Mouse (Mus musculus) ES-CJ7 (cell line): Measurements from ENCODE around the gene Pygo2.

Experiments
- DNase-seq: peaks from one replicate; pipeline ENCODE4 v3.0.0; 2011; ENCODE audit warnings: low read depth, low spot score

Pygo2 gene

DNA sequence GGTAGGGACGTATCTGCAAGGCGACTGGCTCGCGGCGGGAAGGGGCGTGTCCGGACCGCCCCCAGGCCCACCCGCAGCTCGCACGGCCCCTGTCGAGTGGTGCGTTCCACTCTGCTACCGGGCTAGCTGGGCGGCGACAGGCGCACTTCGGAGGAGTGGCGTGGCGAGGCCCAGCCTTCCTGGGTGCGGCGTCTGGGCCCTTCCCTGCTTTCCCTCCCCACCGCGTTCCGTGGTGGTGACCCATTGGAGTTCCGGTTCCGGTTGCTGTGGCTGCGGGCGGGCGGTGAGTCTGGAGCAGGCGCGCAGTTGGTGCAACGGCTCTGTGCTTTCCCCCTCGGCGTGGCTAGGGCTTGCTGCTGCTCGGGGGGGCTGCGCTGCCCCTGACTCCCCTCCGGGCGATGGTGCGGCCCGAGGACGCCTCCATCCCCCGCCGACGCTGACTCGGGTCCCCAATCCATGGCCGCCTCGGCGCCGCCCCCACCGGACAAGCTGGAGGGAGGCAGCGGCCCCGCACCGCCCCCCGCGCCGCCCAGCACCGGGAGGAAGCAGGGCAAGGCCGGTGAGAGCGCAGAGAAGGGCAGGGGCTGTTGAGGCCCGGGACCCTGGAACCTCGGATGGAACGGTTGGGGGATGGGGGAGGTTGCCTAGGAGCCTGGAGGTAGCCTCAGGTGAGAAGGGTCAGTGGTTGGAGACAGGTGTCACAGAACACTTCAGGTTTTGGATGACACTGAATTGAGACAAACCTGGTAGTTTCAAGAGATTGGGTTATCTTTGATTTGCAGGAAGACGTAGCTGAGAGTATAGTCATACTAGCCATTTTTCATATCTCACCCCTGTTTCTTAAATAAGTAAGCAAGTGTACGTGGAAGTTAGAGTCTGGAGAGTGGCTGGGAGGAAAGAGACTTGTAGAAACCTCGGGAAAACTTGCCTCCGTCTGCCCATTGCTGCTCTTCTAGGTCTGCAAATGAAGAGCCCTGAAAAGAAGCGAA is at the start of gene Pygo2:
Gene Pygo2, plus strand, starts transcription at position 44 of the 989 bp plus-strand sequence.
- peak; percentile 97 for DNase-seq

DNA sequence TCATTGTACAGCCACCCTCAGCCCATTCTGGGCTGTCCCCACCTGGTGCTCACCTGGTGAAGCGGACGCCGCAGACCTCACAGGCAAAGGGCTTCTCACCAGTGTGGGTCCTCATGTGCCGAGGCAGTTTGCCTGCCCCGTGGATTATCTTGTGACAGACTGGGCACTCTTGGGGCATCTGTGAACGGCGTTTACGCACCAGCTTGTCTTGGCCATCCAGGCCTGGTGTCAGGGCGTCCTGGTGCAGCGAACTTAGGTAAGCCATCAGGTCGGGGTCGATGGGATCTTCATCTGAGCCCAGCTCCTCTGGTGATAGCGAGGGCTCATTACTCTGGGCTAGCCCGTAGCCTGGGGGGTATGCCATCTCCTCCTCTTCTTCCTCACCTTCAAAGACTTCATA is 49.7 kb upstream of the Pygo2 start:
- no peak for DNase-seq

DNA sequence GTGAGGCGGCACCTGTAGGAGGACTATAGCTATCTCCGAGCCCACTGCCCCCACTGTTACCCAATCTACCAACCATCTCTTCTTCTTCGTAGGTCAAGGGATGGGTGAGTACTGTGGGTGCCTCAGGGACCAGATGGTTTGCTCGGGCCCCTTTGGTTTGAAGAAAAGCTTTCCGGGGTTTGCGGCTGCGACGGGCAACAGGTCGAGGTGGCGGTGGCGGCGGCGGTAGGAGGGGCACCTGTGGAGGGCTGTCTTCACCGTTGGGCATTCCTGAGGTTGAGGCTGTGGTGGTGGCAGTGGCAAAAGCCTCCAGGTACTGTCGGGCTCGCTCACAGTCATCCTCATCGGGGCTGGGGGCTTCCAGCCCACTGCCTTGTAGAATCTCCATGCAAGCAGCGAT is 49.3 kb upstream of the Pygo2 start:
- DNase-seq = no peak

DNA sequence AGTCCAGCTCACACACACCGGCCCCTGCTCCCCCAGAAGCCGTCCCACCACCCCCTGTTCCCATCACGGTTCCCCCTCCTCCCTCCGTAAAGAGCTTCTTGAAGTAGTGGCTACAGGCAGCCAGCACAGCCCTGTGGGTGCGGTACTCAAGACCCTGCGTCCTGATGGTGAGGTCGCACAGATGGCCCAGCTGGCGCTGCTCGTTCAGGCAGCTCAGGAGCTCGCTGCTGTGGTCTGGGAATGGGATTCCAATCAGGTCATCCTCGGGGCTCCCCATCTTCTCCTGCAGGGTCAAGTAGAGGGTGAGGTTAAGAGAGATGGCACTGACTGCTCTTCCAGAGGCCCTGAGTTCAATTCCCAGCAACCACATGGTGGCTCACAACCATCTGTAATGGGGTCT is 48.8 kb upstream of the Pygo2 start:
- DNase-seq = no peak

DNA sequence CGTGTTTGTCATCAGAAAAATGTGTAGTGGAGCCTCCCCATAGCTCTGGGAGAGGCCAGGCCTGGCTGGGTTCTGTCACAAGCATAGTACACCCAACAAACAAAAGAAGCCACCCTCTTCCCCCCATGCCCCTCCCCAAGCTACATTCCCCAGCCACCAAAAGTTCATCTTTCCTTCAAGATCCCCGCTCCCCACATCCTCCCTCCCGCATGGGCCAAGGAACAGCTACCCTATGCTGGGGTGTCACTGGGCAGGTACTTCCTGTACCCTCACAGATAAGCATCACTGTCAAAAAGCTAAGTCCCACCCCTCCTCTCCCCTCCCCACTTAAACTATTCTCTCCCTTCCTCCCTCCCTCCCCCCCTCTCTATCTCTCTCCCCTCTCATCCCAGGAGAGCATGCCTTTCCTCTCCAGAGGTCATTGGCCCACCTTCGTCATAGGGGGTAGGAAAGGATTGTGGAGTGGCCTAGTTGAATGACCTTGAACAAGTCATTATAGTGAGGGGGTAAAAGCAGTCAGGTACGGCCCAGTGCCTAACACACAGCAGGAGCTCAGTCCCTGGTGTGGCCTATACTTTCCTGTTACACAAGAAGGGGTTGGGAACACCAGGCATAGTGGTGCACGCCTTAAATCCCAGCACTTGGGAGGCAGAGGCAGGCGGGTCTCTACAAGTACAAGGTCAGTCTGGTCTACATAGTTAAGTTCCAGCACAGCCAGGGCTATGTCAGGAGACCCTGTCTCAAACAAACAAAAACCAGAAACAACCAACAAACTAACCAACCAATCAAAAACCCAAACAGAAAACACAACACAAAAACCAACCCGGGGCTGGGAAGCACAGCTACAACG is 47.8 kb upstream of the Pygo2 start:
- DNase-seq = peak; percentile 97

DNA sequence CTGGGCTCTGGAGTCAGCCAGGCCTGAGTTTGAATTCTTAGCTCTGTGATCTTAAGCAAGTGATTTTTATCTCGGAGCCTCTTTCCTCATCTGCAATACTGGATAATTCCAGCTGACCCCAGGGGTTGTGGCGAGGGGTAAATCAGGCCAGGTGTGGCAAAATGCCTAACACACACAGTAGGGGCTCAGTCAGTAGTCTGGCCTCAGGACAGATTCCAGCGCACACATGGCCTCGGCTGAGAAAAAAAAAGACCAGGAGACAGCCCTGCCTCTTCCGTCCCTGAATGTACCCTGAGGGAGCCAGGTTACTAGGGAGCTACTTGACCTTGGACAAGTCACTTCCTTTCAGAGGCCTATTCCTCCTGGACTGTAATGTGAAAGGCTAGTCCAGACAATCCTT is 47.1 kb upstream of the Pygo2 start:
- peak; percentile 89 for DNase-seq

DNA sequence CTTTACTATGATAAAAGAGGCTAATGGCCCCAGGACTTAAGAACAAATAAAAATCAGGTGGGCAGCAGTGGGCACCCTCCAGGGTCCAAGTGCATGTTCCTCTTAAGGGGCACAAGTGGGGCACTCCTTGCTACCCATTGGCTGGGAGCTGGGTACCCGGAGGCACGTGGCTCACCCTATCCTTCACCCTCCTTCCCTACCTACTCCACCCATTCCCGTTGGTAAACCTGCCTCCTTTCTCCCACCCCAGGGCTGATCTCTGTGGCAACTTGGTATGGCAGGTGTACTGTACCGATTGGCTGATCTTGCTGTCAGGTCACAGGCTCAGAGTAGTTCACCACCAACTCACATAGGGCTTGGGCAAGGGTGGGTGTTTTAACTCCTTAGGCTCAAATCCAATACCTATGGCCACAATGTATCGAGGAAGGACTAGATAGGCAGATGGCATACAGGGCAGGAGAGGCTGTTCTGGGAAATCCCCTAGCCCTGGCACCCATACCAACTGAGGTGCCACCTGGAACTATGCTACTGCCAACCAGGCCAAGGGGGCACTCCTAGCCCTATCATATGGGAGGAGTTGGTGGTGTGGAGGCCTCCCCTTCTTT is 46.3 kb upstream of the Pygo2 start:
- no peak for DNase-seq

DNA sequence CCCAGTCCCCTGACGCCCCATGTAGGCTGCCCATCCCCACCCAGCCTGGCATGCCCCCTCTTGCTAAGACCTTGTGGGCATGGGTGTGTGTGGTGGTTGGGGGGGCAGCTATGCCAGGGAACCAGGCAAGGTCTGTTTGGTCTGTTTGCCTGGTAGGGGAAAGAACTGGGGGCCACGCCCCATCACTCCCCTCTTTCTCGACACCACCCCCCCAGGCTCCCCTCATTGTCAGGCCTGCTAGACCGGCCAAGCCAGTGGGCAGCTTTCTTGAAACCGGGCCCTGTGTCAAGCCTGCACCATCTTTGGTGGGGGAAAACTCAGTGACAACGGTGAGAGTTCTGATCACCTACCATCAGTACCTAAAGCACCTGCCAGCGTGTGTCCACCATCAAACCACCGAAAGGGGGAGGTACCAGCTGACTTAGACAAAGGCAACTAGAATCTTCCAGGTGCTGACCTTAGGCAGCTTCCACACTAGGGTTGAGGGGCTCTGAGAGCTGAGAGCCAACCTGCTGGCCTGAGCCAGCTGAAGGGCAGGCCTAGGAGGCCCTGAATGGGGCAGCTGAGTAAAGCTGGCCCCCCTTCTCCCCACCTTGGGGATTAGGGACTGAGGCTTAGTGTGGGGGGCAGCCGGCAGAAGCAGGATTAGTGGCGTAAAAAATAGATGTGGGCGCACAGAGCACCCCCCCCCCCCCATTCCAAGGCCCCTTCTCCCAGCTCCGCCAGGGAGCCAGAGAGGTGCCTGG is 45.5 kb upstream of the Pygo2 start:
- DNase-seq = no peak

DNA sequence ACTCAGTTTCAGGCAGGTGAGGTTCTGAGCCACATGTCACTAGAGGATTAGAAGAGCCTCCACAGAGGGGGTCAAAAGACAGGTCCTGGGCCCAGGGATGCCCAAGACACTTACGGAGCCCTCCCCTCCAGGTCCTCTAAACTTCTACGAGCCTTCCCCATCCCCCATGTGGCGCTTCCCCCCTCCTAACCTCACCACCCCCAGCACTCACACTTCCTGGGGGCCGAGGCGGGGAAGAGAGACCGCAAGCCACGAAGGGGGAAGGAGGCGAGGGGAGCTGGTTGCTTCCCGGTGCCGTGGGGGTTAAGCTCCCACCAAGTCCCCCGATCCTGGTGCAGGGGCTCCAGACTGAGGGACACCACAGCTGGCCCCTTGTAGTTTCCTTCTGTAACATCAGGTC is 44.6 kb upstream of the Pygo2 start:
- no peak for DNase-seq

DNA sequence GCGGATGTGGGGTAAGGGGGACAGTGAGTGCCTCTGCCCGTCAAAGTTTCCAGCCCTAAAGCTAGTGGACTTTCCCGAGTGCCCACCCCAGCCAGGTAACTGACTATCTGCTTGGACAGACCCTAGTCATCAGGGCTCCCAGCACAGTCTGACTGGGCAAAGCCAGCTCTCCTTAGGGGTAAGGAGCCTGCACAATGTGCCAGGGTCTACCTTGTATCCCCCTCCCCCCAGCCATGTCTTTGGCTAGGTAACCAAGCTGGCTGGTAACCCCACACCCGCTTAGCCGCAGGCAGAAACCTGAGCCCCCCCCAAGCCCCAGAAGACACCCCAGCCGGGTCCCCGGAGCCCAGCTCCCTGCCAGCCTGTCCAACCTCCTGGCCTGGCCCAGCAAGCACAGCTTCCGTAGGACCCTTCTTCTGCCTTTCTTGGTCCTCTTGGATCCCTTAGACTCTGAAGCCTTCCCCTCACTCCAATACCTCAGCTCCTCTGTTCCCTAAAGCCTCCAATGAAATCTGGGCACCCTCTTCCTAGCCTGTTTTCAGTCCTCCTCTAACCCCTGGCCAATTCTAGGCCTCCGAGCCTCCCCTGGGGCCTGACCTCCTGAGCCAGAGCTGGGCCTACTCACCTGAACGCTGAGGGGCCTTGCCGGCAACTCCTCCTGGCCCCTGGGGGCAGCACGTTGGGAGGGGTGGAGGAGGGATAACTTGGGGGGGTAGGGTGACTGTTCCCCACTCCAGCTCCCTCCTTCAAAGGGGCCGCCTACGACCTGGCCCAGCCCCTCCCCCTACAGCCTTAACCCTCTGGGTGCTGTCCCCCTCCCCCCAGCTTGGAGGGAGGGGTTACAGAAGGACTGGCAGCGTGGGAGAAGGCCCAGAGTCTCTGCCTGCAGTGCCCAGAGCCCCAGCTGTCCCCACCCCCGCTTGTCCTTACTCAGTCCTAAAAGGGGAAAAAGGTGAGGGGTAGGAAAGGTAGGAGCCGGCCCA is 43.3 kb upstream of the Pygo2 start:
- DNase-seq = no peak

DNA sequence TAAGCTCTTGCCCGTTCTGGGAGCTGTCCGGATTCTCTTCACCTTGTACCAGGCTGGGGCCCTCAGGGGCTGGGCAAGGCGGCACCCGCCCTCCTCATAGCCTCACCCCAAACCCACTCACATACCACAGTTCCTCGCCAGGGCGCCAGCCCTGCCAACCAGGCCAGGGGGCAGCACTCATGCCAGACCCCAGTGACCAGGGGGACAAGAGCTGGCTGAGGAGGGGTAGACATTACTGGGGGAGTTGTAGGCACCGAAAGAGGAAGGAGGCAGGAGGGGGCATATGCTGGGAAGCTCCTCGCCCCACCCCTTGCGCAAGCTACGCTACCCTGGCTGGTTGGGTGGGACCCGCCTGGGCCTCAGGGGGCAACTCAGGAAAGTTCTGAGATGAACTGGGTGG is 42.4 kb upstream of the Pygo2 start:
- DNase-seq = no peak

DNA sequence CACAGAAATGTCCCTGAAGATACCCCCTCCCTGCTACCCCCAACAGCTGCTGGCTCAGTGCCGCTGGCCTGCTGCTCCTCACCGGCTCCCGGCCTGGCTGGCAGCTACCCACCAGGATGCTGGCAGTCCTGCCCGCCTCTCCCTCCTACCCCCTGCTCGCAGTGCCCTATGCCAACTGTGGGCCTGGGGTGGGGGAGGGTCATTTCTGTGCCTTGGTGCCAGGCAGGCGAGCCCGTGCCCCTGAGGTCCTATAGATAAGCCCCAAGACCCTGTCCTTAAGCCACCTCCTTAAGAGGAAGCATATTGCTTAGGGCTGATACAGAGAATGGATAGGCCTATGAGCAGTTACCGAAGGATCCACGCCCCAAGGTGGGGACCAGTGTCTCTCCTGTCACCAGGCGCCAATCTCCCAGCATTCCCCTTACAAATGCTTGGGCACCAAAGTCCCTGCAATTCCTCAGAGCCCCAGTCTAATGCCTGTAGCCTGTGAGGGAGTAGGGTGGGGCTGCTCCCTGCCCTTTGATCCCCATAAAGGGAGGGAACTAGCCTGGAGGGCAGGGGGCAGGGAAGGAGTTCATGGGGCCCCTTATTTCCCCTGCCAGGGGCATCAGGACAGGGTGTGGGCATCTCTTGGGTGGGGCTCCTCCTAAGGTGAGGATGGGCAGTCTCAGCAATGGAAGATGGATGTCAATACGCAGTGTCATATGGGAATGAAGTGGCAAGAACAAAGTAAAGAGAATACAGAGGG is 41.7 kb upstream of the Pygo2 start:
- DNase-seq = no peak

DNA sequence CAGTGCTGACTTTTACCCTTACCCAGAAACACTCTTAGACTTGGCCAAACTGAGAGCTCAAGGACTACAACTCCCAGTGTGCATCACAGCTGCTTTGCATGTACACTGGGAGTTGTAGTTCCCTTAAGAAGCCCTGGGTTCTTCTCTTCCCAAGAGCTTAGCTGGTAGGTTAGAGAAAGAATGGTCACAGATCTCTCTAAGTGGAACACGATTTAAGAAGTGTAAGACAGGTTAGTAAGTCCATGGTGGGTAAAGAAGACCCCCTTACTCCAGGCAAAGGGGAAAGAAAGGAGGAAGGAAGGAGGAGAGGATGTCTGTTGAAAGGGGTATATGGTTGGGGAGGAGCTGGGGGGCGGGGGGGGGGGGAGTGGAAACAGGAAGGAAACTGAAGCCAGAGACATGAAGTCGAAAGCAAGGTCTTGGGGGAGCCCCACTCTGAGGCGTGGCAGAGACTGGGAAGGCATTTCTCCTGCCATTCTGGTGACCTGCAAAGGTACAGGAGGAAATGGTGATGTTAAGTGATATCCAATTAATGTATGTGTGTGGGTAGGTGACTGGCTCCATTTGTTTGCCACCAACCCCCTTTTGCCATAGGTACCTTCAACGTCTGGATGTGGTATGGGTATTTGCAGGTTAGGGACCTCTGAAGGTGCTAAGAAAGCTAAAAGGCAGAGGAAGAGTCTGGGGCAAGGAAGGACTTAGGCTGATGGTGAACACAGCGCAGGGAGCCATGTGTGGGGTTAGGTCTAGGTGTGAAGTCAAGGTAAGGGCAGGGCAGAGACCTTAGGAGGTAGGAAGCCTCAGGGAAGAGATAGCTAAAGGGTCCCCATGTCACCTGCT is 40.9 kb upstream of the Pygo2 start:
- DNase-seq = peak; percentile 79

DNA sequence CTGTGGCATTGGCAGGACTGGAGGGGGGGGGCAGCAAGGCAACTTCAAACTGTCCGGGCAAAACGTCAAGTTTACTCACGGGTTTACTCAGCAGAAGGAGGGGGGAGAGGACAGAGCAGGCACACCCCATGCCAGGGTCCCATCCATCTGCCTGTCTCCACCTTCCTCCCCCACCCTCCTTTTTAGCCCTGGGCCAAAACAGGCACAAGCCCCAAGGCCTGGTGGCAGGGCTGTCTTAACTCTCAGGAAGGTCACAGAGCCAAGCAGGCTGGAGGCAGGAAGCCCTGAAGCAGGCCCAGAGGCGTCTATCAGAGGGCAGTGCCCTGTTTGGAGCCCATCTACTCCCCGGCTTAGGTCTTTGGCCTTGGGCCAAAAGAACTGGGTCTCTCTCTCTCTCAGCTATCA is 39.9 kb upstream of the Pygo2 start:
- no peak for DNase-seq

DNA sequence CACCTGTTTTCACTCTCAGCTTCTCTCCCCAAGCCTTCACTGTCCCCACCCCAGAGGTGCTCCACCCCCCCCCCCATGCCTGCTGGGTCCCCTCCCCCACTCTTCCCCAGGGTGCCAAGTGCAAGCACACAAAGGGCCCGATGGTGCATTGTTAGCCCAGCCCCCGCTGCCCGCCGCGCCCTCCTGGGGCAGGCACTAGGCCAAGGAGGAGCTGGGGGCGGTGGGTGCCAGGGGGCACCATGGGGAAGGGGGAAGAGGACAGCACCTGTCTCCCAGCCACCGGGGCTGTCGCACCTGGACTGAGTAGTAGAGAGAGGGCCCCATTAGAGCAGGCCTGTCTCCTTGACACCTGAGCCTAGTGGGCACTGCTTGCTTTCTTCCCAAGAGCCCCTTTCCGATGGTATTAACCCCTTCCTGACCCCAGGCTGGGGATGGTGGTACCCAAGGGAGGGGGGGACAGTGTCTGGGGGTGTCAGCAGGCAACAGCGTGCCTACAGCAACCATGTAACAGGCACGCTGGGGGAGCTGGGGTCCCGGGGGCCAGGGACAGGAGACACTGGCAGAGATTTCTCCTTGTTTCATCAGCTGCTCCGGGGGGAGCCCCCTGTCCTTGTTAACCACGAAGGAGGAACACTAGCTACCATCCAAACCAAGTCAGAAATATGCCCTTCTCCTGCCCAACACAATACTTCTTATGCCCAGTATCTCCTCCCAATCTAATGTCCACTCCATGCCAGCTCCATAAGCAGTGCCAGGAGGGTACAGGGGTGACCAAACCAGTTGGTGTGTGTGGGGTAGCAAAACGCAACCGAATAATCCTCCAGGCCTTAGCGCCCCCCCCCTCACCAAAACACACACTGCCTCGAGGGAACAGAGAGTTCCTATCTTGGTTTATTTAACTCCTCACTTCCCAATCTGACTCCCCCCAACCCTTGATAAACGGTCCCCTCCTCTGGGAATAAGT is 39.0 kb upstream of the Pygo2 start:
- no peak for DNase-seq

DNA sequence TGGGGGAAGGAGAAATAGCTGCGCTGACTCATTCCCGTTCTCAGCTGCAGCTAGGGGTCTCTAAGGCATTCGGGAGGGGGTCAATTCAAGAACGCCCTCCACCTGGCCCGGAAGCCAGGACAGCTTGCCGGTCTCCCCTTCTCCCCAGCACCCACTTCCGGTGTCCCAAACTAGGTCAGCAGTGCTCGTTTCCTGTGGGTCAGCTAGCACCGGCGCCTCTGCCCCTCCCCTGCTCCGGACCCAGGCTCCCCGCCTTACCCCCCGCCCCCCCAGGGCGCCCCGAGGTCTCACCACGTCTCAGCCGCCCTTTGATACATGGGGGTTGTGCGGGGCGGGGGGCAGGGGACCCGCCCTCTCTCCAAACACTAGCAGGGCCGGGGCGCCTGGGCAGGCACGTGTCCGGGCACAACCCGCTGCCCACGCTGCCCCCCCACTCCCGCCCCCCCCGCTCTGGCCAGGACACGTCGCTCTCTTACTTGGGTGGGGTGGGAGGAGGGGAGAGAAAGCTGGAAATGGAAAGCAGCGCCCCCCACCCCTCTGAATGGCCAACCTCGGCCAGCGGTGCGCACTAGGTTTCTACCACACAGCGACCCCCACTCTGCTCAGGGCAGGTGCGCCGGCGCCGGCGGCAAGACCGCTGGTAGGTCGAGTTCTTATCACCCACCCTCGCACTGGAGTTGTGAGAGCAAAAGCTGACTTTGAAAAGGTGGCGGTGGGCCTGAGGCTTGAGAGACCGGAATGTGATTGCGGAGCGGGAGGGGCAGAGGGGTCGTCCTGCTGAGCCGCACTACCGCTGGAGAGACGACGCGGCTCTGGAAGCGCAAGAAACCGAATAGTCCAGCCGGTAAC is 38.1 kb upstream of the Pygo2 start:
- peak; percentile 67 for DNase-seq
